Mouse (Mus musculus): ENCODE measurements around the gene Gck. TPM values are rescaled to one million over a fixed set of nuclear protein-coding genes. Genes with fewer than 3 reads are reported as not detected.

Gene Gck
- polyA plus RNA-seq, 1 experiment from 2014 or later = 1.5 TPM

DNA sequence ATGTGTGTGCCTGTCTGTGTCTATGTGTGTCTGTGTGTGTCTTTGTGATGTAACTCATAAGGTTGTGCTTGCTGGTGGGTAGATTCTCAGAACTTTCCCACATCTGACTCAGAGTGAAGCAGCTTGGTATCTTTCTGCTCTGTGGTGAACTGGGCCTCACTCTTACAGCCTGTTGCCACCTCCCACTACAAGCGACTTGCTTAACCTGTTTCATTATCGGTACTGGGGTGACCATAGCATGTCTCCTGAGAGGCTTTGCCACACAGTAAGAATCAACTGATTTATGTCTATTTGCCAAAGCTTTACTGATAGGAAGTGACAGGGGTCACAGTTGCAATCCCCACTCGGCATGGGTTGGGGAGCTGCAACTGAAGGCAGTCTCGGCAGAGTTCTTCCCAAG, 41.2 kb downstream of the Gck start:
- 76% methylated on average over 4 of the region's 4 CpGs for WGBS
- ATAC-seq (ENCODE audit: low FRiP score, low TSS enrichment) = no peak
- Histone ChIP-seq H3K4me2 (replicated peaks; ENCODE audit: low read depth, low read length) (no peak overlapping the region), H3K27me3 (ENCODE audit: control insufficient read depth, insufficient read depth, low read length) (no peaks in the 10 kb centered on the region), H3K27ac (ENCODE audit: low read depth, low read length) (no peak overlapping the region), H3K9ac (ENCODE audit: low read depth, low read length) (no peak overlapping the region), H3K36me3 (ENCODE audit: control insufficient read depth, insufficient read depth, low read length) (no peaks in the 10 kb centered on the region), H3K4me1 (ENCODE audit: control insufficient read depth, insufficient read depth, low read length) (no peaks in the 10 kb centered on the region), H3K4me3 (ENCODE audit: low read length) (no peak overlapping the region), H3K9me3 (ENCODE audit: control insufficient read depth, low read length) (no peaks in the 10 kb centered on the region)

DNA sequence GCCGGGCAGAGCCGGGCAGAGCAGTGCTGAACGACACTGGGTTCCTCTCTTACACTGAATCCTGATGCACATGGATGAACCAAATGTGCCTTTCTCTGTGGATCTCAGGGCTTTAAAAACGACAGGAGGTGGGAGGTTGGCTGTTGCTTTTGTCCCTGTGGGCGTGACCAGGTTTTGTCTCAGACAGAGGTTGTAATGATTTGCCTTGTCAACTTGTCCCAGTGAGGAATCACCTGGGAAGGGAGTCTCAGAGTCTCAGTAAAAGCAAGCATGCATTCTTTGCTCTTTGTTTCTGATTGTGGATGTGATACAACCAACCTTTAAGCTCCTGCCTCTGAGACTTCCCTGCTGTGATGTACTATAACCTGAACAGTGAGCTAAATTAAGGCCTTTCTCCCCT, 42.8 kb downstream of the Gck start:
- WGBS = 46% methylated on average over 5 of the region's 5 CpGs
- Histone ChIP-seq H3K4me2 (replicated peaks; ENCODE audit: low read depth, low read length) (no peak overlapping the region), H3K4me3 (ENCODE audit: low read length) (no peak overlapping the region), H3K9me3 (ENCODE audit: control insufficient read depth, low read length) (no peaks in the 10 kb centered on the region), H3K4me1 (ENCODE audit: control insufficient read depth, insufficient read depth, low read length) (0 out of 2 replicates have a peak, but pooled peaks cover 5% of the 10 kb centered on the region), H3K9ac (ENCODE audit: low read depth, low read length) (no peak overlapping the region), H3K36me3 (ENCODE audit: control insufficient read depth, insufficient read depth, low read length) (no peaks in the 10 kb centered on the region), H3K27ac (ENCODE audit: low read depth, low read length) (no peak overlapping the region), H3K27me3 (ENCODE audit: control insufficient read depth, insufficient read depth, low read length) (0 out of 2 replicates have a peak, but pooled peaks cover 3% of the 10 kb centered on the region)
- no peak for ATAC-seq (ENCODE audit: low FRiP score, low TSS enrichment)

DNA sequence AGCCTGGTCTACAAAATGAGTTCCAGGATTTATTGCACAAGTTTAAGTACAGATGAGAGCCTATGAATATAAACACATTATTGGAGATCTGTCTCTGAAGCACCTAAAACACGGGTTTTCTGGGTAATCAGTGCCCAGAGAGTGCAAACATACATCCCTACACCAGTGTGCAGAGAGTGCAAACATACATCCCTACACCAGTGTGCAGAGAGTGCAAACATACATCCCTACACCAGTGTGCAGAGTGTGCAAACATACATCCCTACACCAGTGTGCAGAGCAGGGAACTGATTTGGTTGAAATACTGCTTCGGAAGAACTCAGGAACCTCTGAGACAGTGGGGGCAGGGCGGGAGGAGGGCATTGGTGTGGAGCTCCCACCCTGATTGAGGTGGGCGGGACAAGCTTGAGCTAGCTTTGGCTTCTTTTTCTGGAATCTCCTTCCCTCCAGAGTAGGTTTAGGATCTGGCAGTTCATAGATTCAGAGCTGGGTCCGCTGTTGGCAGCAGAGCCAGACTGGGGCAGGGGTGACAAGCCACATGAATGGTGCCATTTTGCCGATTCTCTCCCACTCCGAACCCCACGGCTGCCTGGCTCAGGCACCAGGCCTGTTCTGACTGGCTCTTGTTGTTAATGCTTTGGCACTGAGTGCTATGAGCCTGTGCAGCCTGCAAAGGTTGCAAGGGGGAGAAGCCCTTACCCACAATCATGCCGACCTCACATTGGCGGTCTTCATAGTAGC, 43.9 kb downstream of the Gck start:
- 88% methylated on average over 10 of the region's 10 CpGs for WGBS
- Histone ChIP-seq H3K9ac (ENCODE audit: low read depth, low read length) (no peak overlapping the region), H3K27ac (ENCODE audit: low read depth, low read length) (no peak overlapping the region), H3K4me3 (ENCODE audit: low read length) (no peak overlapping the region), H3K4me1 (ENCODE audit: control insufficient read depth, insufficient read depth, low read length) (peaks cover 14% of the 10 kb centered on the region; the same call in 1 of the 2 replicates), H3K4me2 (replicated peaks; ENCODE audit: low read depth, low read length) (no peak overlapping the region), H3K36me3 (ENCODE audit: control insufficient read depth, insufficient read depth, low read length) (no peaks in the 10 kb centered on the region), H3K9me3 (ENCODE audit: control insufficient read depth, low read length) (no peaks in the 10 kb centered on the region), H3K27me3 (ENCODE audit: control insufficient read depth, insufficient read depth, low read length) (0 out of 2 replicates have a peak, but pooled peaks cover 7% of the 10 kb centered on the region)
- no peak for ATAC-seq (ENCODE audit: low FRiP score, low TSS enrichment)

DNA sequence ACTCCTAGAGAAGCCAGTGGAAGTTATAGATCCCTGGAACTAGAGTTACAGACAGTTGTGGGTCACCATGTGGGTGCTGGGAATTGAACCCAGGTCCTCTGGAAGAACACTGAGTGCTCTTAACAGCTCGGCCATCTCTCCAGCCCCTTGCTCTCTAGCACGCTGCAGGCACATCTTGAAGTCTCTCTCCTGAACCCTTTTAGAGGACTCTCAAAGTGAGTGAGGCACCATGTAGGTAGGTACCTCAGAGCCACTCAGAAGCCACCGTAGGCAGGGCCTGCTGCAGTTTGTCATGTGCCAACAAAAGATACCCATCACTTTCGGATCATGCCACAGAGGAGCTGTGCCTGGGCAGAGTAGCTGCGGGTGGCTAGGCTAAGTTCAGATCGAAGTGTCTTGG, 45.0 kb downstream of the Gck start:
- Histone ChIP-seq H3K27ac (ENCODE audit: low read depth, low read length) (no peak overlapping the region), H3K36me3 (ENCODE audit: control insufficient read depth, insufficient read depth, low read length) (no peaks in the 10 kb centered on the region), H3K4me2 (replicated peaks; ENCODE audit: low read depth, low read length) (no peak overlapping the region), H3K27me3 (ENCODE audit: control insufficient read depth, insufficient read depth, low read length) (0 out of 2 replicates have a peak, but pooled peaks cover 10% of the 10 kb centered on the region), H3K9ac (ENCODE audit: low read depth, low read length) (no peak overlapping the region), H3K4me1 (ENCODE audit: control insufficient read depth, insufficient read depth, low read length) (peaks cover 14% of the 10 kb centered on the region; the same call in 1 of the 2 replicates), H3K9me3 (ENCODE audit: control insufficient read depth, low read length) (no peaks in the 10 kb centered on the region), H3K4me3 (ENCODE audit: low read length) (no peak overlapping the region)
- no peak for ATAC-seq (ENCODE audit: low FRiP score, low TSS enrichment)
- WGBS = 93% methylated on average over 6 of the region's 6 CpGs

DNA sequence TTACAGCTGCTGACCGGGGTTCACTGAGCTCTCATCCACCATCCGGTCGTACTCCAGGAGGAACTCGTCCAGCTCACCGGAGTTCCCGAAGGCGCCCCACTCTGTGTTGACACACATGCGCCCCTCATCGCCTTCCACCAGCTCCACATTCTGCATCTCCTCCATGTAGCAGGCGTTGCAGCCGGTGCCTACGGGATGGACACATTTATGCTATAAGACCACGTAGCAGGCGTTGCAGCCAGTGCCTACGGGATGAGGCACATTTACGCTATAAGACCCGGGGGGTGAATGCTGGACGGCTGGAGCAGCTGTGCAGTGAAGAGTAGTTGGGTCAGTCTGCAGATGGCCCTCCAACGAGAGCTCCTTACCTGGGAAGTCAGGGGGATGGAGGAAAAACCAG, 45.5 kb downstream of the Gck start:
- H3K27ac ChIP-seq (ENCODE audit: low read depth, low read length) = no peak overlapping the region
- H3K36me3 ChIP-seq (ENCODE audit: control insufficient read depth, insufficient read depth, low read length) = no peaks in the 10 kb centered on the region
- H3K4me3 ChIP-seq (ENCODE audit: low read length) = no peak overlapping the region
- whole genome bisulfite sequencing = 79% methylated on average over 19 of the region's 19 CpGs
- ATAC-seq (ENCODE audit: low FRiP score, low TSS enrichment) = no peak
- H3K27me3 ChIP-seq (ENCODE audit: control insufficient read depth, insufficient read depth, low read length) = 0 out of 2 replicates have a peak, but pooled peaks cover 10% of the 10 kb centered on the region
- H3K9me3 ChIP-seq (ENCODE audit: control insufficient read depth, low read length) = no peaks in the 10 kb centered on the region
- H3K4me2 ChIP-seq (replicated peaks; ENCODE audit: low read depth, low read length) = no peak overlapping the region
- H3K4me1 ChIP-seq (ENCODE audit: control insufficient read depth, insufficient read depth, low read length) = peaks cover 14% of the 10 kb centered on the region; the same call in 1 of the 2 replicates
- H3K9ac ChIP-seq (ENCODE audit: low read depth, low read length) = no peak overlapping the region

DNA sequence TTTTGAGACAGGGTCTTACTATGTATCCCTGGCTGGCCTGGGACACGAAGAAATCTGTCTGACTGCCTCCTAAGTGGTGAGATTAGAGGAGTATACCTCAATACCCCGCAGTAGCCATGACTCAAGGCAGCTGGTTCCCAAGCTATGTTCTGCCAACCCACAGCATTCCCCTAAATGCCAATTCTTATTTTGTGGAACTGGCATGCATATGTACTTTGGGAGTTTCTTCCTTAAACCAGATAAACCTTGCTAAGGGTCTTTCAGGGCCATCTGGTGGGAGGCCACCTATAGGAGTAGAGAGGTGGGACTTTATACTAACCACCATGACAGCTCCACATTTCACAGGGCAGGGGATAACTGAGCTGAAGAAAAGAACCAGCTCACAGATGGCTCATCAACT, 46.0 kb downstream of the Gck start:
- Histone ChIP-seq H3K9me3 (ENCODE audit: control insufficient read depth, low read length) (no peaks in the 10 kb centered on the region), H3K27ac (ENCODE audit: low read depth, low read length) (no peak overlapping the region), H3K4me3 (ENCODE audit: low read length) (no peak overlapping the region), H3K4me2 (replicated peaks; ENCODE audit: low read depth, low read length) (no peak overlapping the region), H3K9ac (ENCODE audit: low read depth, low read length) (no peak overlapping the region), H3K27me3 (ENCODE audit: control insufficient read depth, insufficient read depth, low read length) (0 out of 2 replicates have a peak, but pooled peaks cover 10% of the 10 kb centered on the region), H3K4me1 (ENCODE audit: control insufficient read depth, insufficient read depth, low read length) (peaks cover 14% of the 10 kb centered on the region; the same call in 1 of the 2 replicates), H3K36me3 (ENCODE audit: control insufficient read depth, insufficient read depth, low read length) (no peaks in the 10 kb centered on the region)
- 81% methylated on average over 2 of the region's 2 CpGs for WGBS
- no peak for ATAC-seq (ENCODE audit: low FRiP score, low TSS enrichment)

DNA sequence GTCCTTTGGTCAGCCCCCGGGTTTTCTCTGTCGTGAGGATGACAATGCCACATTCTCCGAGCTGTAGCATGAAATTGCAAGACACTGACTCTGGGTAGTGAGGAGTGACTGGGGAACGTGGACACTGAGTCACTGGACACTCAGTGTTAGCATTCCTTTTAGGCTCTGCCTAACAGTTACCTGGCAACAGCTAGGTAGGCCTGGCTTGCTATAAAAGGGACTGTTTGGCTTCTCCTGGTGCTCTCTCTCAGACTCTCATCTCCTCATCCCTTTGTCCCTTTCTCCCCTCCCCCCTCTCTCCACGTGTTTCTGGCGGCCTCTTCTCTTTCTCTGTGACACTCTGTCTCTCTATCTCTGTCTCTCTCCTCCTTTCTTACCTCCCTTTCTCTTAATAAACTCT, 47.5 kb downstream of the Gck start:
- H3K4me2 ChIP-seq (replicated peaks; ENCODE audit: low read depth, low read length) = peak overlapping the region; percentile 71
- H3K4me1 ChIP-seq (ENCODE audit: control insufficient read depth, insufficient read depth, low read length) = peaks cover 23% of the 10 kb centered on the region
- H3K4me3 ChIP-seq (ENCODE audit: low read length) = peak overlapping the region; percentile 37; the same call in 1 of the 2 replicates
- no peaks in the 10 kb centered on the region for H3K9me3 ChIP-seq (ENCODE audit: control insufficient read depth, low read length)
- peak overlapping the region; percentile 50 for H3K9ac ChIP-seq (ENCODE audit: low read depth, low read length)
- 6% methylated on average over 6 of the region's 6 CpGs for WGBS
- no peaks in the 10 kb centered on the region for H3K36me3 ChIP-seq (ENCODE audit: control insufficient read depth, insufficient read depth, low read length)
- 0 out of 2 replicates have a peak, but pooled peaks cover 10% of the 10 kb centered on the region for H3K27me3 ChIP-seq (ENCODE audit: control insufficient read depth, insufficient read depth, low read length)
- peak; percentile 29; the same call in 1 of the 2 replicates for ATAC-seq (ENCODE audit: low FRiP score, low TSS enrichment)
- H3K27ac ChIP-seq (ENCODE audit: low read depth, low read length) = no peak overlapping the region

DNA sequence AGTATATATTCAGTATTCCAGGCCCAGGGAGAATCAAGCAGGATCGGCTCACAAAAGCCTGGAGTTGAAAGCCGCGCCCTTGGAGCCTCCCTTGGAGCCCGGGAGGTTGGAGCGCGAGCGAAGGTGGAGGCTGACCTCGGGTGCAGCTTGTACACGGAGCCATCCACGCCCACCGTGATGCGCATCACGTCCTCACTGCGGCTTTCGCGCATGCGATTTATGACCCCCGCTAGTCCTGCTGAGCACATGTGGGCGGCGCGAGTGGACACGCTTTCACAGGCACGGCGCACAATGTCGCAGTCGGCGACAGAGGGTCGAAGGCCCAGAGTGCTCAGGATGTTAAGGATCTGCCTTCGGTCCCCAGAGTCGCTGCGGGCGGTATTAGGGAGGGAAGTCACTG, 47.9 kb downstream of the Gck start:
- H3K9ac ChIP-seq (ENCODE audit: low read depth, low read length) = peak overlapping the region; percentile 50
- H3K4me1 ChIP-seq (ENCODE audit: control insufficient read depth, insufficient read depth, low read length) = peaks cover 28% of the 10 kb centered on the region
- H3K4me3 ChIP-seq (ENCODE audit: low read length) = peak overlapping the region; percentile 37
- H3K36me3 ChIP-seq (ENCODE audit: control insufficient read depth, insufficient read depth, low read length) = no peaks in the 10 kb centered on the region
- peak overlapping the region; percentile 71 for H3K4me2 ChIP-seq (replicated peaks; ENCODE audit: low read depth, low read length)
- H3K27me3 ChIP-seq (ENCODE audit: control insufficient read depth, insufficient read depth, low read length) = 0 out of 2 replicates have a peak, but pooled peaks cover 10% of the 10 kb centered on the region
- under 1% methylated on average over 32 of the region's 32 CpGs for WGBS
- H3K27ac ChIP-seq (ENCODE audit: low read depth, low read length) = no peak overlapping the region
- no peaks in the 10 kb centered on the region for H3K9me3 ChIP-seq (ENCODE audit: control insufficient read depth, low read length)
- peak; percentile 75 for ATAC-seq (ENCODE audit: low FRiP score, low TSS enrichment)

DNA sequence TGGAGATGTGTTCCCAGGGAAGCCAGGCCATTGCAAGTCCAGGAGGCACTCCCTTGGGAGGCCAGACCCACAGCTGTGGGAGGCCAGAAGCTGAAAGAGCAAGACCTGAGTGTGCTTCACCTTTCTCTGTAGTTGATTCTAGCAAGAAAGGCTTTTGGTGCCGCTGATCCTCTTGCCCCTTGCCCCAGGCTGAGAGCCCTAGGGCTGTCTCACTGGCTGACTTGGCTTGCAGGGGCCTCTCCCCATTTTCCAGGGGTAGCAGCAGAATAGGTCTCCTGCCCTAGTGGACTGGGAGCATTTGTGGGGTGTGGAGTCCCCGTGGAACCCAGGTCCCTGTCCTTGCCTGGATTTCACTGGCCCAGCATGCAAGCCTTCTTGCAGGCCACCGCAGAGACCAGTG, 48.6 kb downstream of the Gck start:
- Histone ChIP-seq H3K9ac (ENCODE audit: low read depth, low read length) (peak overlapping the region; percentile 50; the same call in 1 of the 2 replicates), H3K4me2 (replicated peaks; ENCODE audit: low read depth, low read length) (peak overlapping the region; percentile 71), H3K27ac (ENCODE audit: low read depth, low read length) (no peak overlapping the region), H3K36me3 (ENCODE audit: control insufficient read depth, insufficient read depth, low read length) (no peaks in the 10 kb centered on the region), H3K27me3 (ENCODE audit: control insufficient read depth, insufficient read depth, low read length) (0 out of 2 replicates have a peak, but pooled peaks cover 10% of the 10 kb centered on the region), H3K4me1 (ENCODE audit: control insufficient read depth, insufficient read depth, low read length) (peaks cover 28% of the 10 kb centered on the region), H3K9me3 (ENCODE audit: control insufficient read depth, low read length) (no peaks in the 10 kb centered on the region), H3K4me3 (ENCODE audit: low read length) (peak overlapping the region; percentile 37)
- WGBS = 26% methylated on average over 3 of the region's 3 CpGs
- ATAC-seq (ENCODE audit: low FRiP score, low TSS enrichment) = no peak

All from kidney, embryonic 14.5 days (tissue).